Mouse (Mus musculus) bone marrow macrophage, adult 2 months (primary cell): ENCODE results near the gene Fryl.

Experiments used
- CTCF ChIP-seq: IDR thresholded peaks from 2 replicates; pipeline ENCODE4 v1.5.1; 2012; ENCODE audit warnings: low read depth, mild to moderate bottlenecking, low read length, moderate library complexity
- POLR2A ChIP-seq: IDR thresholded peaks from 2 replicates; pipeline ENCODE4 v1.6.1; 2012; ENCODE audit warnings: mild to moderate bottlenecking, low read depth, low read length, borderline replicate concordance

DNA sequence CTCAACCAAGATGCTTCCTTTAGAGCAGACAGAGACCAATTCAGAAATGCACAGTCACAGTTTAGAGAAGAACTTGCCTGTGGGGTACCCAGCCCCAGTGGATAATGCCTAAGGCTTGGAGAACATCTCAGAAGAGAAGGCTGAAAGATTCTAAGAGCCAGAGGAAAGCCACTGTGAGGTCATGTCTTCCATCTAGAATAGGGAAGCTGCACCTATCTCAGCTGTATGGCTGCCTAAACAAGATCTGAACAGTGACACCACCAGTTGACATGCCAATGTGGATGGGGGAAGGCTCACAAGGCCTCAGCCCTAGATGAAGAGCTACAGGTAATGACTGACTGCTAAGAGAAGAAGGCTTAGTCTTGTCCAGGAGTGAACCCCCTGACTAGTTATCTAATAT, 27.6 kb upstream of the Fryl start:
- TF ChIP-seq CTCF = no peak
- no peak for TF ChIP-seq POLR2A
